Mouse (Mus musculus) testis, postnatal 10 days (tissue): ENCODE measurements around the gene Smim14.
A peak's percentile ranks its signal among the peaks of the same experiment; 100 is the strongest.

ENCODE experiments used
- DNase-seq: peaks from one replicate; pipeline ENCODE4 v3.0.0; 2021; ENCODE audit warnings: low spot score

Smim14 gene

DNA sequence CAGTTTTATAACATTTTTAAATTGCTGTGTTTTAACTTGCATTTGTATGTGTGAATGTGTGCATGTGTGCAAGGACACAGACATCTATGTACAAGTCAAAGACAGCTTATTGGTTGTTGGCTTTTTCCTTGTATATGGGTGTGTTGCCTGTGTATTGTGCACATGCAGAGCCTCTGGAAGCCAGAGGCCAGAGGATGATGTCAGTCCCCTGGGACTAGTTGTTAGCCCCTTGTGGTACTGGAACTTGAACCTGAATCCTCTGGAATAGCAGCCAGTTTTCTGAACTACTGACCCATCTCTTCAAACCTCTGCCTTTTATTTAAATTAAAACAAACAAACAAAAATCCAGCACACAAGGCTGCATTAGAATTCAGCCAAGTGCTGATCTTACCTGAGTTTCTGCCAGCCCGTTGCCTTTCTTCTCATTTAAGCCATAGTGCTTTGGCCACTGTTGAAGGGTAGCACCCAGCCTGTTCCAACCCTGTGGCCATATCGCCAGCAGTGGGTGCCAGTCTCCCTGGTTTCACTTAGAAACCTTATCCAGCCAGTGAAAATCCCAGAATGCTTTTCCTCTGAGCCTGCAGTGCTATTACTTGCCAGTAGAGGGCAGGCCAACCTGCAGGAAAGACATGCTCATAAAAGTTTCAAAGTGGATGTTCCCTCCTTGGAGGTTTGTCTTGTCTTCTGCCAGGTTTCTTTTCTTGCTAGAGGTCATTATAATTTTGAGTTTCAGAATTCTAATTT is 135.6 kb downstream of the Smim14 start:
- DNase-seq: peak; percentile 86
